Mouse (Mus musculus): ENCODE measurements at regions not wholly inside any gene's neighbourhood (a gene's known extent, or its start where the extent isn't known, plus 50 kb on each side); places are given as distances from the start of the nearest gene placed in this dataset.

DNA sequence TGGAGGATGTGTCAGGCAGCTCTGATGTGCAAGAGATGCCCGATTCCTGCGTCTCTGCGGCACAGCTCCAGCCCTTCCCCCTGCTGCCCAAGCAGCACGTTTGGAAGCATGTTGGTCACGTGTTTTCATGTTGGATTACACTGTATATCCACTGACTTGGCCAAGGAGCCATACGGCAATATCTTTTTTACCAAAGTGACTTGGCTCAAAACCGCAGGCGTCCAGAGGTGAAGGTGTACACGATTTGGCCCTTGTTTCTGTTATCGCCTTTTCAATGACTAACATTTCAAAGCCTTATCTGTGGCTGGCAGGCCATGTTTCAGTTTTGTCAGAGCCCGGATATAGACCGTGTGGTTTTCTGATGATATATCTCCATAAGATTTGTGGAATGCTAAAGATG lies 173.2 kb downstream of the Tbx18 start:
- no peak for TF ChIP-seq CTCF (IDR thresholded peaks at IDR 0.05; ENCODE audit: borderline replicate concordance, extremely low read depth, insufficient read depth, insufficient read length)
- TF ChIP-seq POLR2A (IDR thresholded peaks at IDR 0.05; ENCODE audit: borderline replicate concordance, extremely low read depth, insufficient read depth, insufficient read length, poor library complexity, severe bottlenecking), result no peak
